Mouse (Mus musculus) retina, postnatal 1 day (tissue): ENCODE data around the gene Tapbp.

ENCODE experiments used
- DNase-seq: peaks from one replicate; pipeline ENCODE4 v3.0.0-alpha.2; 2012

Tapbp gene

GRCm38 (mm10) chr17:33972691-33973090, 57.0 kb downstream of the Tapbp start:
- DNase-seq: no peak

GRCm38 (mm10) chr17:33973572-33973971, 57.9 kb downstream of the Tapbp start:
- no peak for DNase-seq

- DNase-seq: no peak
Observed at GRCm38 (mm10) chr17:33977861-33978557, 62.3 kb downstream of the Tapbp start.

DNA sequence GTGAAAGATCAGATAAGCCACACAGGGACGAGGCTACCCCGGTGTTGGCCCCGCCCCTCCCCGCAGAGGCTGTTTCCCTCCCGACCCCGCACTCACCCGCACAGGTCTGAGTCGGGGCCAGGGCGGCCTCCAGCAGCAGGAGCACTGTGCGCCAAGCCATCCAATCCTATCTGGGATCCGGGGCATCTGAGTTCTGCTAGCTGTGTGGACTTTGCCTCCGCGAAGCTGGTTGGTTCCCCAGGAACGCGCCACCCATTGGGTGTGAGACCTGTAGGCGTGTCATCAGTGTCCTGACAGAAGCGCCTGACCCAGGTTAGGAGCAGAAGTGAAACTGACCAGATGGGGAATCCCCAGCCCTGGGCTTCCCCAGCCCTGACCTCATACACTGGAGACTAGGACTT, 62.9 kb downstream of the Tapbp start:
- DNase-seq: peak; percentile 76
